Mouse (Mus musculus) hematopoietic stem cell, adult 5-6 weeks (primary cell): ENCODE data around the gene Arxes1. TPM values are rescaled to one million over a fixed set of nuclear protein-coding genes. Genes with fewer than 3 reads are reported as not detected.

Experiments used
- total RNA-seq: library from RNA; stranded (forward); fragments of 172-1452, 232-1000 nt; gene quantifications from 2 replicates; pipeline ENCODE4 v1.2.3, GENCODE M21; 2017

The Arxes1 gene
- total RNA-seq, 1 experiment from 2014 or later, result not detected

Other genes with a start within 250 kb of the Arxes1 start
- 40.1 and 52.0 TPM in 2 replicates for gene Bhlhb9, start 235.8 kb upstream of the Arxes1 start, total RNA-seq
- gene Gprasp2, start 194.3 kb upstream of the Arxes1 start, total RNA-seq, result 12.4 and 26.8 TPM in 2 replicates
- 1.4 and 4.7 TPM in 2 replicates for gene Arxes2, start 39.5 kb upstream of the Arxes1 start, total RNA-seq
- gene Bex2, start 34.9 kb downstream of the Arxes1 start, total RNA-seq, result 1.2 and 3.5 TPM in 2 replicates
- not detected in 2 replicates for gene Nxf3, start 51.9 kb downstream of the Arxes1 start, total RNA-seq
- gene Bex4, start 105.6 kb downstream of the Arxes1 start, total RNA-seq, result 17.6 and 26.4 TPM in 2 replicates
- 90.9 and 95.8 TPM in 2 replicates for gene Tceal8, start 139.0 kb downstream of the Arxes1 start, total RNA-seq
- gene Tceal5, start 170.5 kb downstream of the Arxes1 start, total RNA-seq, result 1.6 and 10.1 TPM in 2 replicates
- not detected in 2 replicates for gene Tceal7, start 181.4 kb downstream of the Arxes1 start, total RNA-seq
- gene Bex1, start 182.1 kb downstream of the Arxes1 start, total RNA-seq, result 35.0 and 39.9 TPM in 2 replicates
- gene Tceal9, start 211.7 kb downstream of the Arxes1 start, total RNA-seq, result 262 and 339 TPM in 2 replicates
- gene Bex3, start 236.9 kb downstream of the Arxes1 start, total RNA-seq, result 162 and 194 TPM in 2 replicates